Mouse (Mus musculus): ENCODE data around the gene Srl. TPM values are rescaled to one million over a fixed set of nuclear protein-coding genes. Genes with fewer than 3 reads are reported as not detected.
"Not testable (repeated sequence)": the region's sequence is repeated elsewhere in the genome, so short reads cannot be mapped to it uniquely, and the experiment has no call there.

Gene Srl
- 14.1 and 23.1 TPM in 2 replicates for total RNA-seq (2017)

DNA sequence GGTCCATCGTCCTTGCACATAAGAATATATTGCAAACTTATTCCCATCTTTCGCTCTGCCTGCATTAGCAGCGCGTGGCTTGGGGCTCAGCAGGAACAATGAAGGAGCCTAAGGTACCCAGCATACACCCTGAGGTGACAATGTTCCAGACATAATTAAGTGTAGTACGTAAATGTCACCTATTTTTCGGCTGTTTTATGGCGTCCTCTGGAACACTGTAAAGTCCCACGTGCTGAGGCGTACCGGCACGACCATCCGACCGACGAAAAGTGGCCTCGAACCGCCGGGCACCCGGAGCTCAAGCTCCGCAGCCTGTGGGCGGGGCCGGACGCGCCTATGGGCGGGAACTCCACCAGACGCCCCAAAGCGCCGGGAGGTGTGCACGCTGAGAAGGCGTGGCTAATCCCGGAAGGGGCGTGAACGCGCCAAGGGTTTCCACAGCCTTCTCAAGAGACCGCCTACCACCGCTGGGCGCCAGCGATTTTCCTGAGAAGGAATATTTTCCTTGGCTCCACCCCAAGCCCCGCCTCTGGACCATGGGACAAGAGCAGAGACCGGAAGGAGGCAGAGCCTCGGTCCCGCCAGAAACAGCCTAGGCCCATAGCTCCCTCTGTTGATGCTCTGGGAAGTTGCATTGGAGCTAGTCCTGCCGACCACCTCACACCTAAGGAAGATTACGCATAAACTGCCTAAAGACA is at the start of gene Srl:
Gene Srl (minus strand): TSS at position 316 of the 698 bp plus-strand sequence.
- ATAC-seq (replicated peaks; ENCODE audit: low read depth, poor library complexity, severe bottlenecking): peak; percentile 93

- ATAC-seq (replicated peaks; ENCODE audit: low read depth, poor library complexity, severe bottlenecking): no peak
Observed at GRCm38 (mm10) chr16:4590236-4590635, 48.6 kb upstream of the Srl start.

GRCm38 (mm10) chr16:4587516-4588210 is 46.0 kb upstream of the Srl start:
- ATAC-seq (replicated peaks; ENCODE audit: low read depth, poor library complexity, severe bottlenecking): no peak

- ATAC-seq (replicated peaks; ENCODE audit: low read depth, poor library complexity, severe bottlenecking): peak; percentile 94
Observed at GRCm38 (mm10) chr16:4586531-4587123, 45.0 kb upstream of the Srl start.

DNA sequence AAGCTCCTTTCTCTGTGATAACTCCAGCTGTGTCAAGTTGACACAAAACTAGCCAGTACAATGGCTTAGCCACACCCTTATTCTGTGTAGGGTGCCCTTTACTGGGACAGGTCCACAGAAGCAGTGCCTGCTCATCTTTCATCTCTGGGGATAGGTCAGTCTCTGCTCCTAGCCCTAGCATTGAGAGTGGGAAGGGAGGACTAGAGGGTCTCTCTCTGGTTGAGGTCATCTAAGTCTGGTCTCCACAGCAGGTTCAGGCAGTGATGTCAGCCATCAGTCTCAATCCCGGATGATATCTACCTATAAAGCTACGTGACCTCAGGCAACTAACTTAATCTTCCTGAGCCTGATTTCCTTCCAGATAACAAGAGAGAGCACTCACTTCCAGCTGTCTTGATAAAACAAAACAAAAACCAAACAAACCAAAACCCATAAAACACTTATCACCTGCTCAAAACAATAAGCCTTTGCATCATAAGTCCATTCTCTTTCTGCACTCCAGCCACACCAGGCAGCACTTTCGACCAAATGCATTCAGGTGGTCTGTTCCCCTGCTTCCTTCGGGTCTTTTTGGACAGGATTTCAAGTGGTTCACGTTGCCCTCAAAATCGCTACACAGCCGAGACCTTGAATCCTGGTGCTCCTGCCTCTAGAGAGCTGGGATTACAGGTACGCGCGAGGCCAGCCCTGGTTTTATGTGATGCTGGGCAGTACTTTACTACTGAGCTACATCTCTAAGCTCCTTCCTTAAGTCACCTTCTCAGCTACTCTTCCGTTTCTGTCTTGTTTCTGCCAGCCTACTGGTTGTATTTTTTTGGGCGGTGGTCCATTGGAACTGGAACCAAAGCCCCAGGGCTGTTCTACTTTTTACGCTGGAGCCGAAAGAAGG is 44.3 kb upstream of the Srl start:
- peak; percentile 4; the same call in 1 of the 2 replicates for ATAC-seq (replicated peaks; ENCODE audit: low read depth, poor library complexity, severe bottlenecking)

DNA sequence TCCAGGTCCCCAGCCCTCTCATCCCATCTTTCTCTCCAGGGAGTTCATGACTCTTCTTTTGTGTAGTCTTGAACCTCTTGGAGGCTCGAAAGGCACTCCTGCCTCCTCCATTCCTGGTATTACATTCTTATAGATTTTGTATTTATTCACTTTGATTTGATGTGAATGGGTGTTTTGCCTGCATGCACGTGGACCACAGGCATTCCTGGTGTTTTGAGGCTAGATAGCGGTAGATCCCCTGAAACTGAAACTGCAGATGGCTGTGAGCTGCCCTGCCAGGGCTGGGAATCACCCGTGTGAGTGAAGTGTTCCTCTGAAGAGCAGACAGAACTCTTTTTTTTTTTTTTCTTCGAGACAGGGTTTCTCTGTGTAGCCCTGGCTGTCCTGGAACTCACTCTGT is 42.8 kb upstream of the Srl start:
- no peak for ATAC-seq (replicated peaks; ENCODE audit: low read depth, poor library complexity, severe bottlenecking)

DNA sequence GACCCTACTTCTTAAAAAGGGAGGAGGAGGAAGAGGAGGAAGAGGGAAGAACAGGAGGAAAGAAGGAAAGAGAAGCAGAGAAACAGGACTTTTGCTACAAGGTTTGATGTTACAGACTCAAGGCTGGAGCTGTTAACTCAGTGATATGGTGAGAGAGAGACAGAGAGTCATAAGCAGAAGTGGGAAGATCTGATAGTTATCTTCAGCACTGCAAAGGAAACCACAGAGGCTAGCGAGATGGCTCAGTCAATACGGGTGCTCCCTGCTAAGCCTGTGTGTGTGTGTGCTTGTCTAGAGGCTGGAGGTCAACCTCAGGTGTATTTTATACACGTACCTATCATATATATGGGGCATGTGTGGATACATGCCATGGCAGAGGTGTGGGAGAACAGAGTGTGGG is 42.2 kb upstream of the Srl start:
- peak; percentile 59 for ATAC-seq (replicated peaks; ENCODE audit: low read depth, poor library complexity, severe bottlenecking)

DNA sequence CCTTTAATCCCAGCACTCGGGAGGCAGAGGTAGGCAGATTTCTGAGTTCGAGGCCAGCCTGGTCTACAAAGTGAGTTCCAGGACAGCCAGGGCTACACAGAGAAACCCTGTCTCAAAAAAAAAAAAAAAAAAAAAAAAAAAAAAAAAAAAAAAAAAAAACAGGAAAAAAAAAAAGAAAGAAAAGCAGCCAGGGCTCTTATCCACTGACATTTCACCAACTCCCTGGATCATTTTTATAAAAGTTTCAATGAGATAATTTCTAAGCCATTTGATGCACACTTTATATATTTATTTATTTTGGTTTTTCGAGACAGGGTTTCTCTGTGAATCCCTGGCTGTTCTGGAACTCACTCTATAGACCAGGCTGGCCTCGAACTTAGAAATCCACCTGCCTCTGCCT is 39.6 kb upstream of the Srl start:
- not testable (repeated sequence) for ATAC-seq (replicated peaks; ENCODE audit: low read depth, poor library complexity, severe bottlenecking)

DNA sequence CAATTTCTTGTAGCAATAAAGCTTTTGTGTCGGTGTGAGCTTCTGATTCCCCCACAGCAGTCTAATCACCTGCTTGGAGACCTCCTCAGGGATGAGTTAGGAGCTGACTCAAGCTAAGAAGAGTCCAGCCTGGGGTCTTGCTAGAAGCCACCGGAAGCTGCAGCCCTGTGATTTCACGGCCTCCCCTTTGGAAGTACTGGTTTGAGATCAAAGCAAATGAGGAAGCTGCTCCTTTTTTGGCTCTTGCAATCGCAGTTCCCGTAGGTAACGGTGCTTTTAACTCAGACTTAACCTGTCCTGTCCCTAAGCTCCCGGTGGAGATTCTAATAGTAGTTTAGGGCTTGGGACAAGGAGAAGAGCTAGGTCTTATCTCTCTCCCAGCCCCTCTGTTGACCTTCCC is 37.0 kb upstream of the Srl start:
- 0 out of 2 replicates have a peak, but pooled peaks have one; percentile 20 for ATAC-seq (replicated peaks; ENCODE audit: low read depth, poor library complexity, severe bottlenecking)

GRCm38 (mm10) chr16:4576873-4577272 is 35.3 kb upstream of the Srl start:
- ATAC-seq (replicated peaks; ENCODE audit: low read depth, poor library complexity, severe bottlenecking): peak; percentile 98

DNA sequence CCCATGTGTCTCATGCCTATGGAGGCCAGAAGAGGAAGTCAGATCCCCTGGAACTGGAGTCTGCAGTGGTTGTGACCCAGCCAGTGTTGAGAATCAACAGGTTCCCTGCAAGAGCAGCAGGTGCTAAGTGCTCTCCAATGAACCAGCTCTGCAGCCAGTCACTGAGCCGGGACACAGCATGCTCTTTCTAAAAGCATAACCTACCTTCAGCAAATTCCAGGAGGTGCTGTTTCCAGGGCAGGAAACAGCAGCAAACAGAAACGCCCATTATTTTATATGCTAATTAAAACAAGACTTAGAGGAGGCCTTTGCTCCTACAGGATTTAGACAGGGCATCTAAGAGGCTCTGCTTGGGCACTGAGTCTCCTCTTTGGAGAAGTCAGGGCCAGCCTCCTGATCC is 34.4 kb upstream of the Srl start:
- no peak for ATAC-seq (replicated peaks; ENCODE audit: low read depth, poor library complexity, severe bottlenecking)

- ATAC-seq (replicated peaks; ENCODE audit: low read depth, poor library complexity, severe bottlenecking): no peak
Observed at GRCm38 (mm10) chr16:4570737-4571136, 29.1 kb upstream of the Srl start.

GRCm38 (mm10) chr16:4567912-4568311 is 26.3 kb upstream of the Srl start:
- peak; percentile 89 for ATAC-seq (replicated peaks; ENCODE audit: low read depth, poor library complexity, severe bottlenecking)

GRCm38 (mm10) chr16:4560145-4560952 is 18.7 kb upstream of the Srl start:
- peak; percentile 33 for ATAC-seq (replicated peaks; ENCODE audit: low read depth, poor library complexity, severe bottlenecking)

DNA sequence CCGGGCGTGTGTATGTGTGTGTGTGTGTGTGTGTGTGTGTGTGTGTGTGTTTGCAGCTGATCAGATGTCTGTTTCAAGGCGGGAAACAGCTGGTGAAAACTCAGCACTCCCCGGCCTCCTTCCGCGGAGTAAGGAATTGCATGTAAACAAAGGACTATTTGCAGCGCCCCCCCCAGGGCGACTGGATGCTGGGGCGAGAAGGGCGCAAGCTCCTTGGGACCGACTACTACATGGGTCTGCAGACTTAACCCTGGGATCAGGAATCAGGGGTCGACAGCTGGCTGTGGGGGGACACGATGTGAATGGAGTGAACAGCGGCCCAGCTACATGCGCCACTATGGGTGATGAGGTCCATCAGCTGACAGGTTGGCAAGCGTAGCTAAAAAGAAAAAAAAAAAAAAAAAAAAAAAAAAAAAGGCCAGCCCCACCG is 18.1 kb upstream of the Srl start, which contains the start of gene Tfap4:
Gene Tfap4 (minus strand): TSS at position 140 of the 430 bp plus-strand sequence.
- peak; percentile 37 for ATAC-seq (replicated peaks; ENCODE audit: low read depth, poor library complexity, severe bottlenecking)

DNA sequence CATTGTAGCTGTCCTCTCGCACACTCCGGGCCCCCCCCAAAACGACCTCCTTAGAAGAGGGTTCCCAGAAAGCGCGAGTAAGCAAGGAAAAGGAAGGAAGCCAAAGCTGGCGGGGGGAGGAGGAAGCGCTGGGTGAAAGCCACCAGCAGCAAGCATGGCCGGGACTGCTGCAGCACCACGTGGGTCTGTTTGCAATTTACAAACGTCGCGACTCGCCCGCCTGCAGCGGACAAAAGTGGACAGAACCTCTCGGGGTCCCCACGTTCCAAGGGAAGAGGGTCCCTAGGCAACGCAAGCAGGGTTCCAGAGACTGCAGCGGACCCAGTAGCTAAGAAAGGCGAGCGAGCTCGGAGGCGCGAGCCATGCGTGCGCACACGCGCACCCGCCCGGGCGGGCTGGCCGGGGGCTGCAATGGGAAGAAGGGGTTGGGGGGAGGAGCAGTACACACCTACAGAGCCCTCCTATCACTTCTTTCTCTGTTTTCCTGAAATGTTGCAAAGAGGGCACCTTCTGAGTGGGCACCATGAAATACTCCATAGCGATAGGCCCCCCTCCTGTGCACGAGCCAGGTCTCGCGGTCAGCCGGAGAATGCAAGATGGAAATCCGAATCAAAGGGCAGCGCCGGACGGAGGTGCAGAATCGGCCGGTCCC is 17.5 kb upstream of the Srl start:
- ATAC-seq (replicated peaks; ENCODE audit: low read depth, poor library complexity, severe bottlenecking): peak; percentile 3

DNA sequence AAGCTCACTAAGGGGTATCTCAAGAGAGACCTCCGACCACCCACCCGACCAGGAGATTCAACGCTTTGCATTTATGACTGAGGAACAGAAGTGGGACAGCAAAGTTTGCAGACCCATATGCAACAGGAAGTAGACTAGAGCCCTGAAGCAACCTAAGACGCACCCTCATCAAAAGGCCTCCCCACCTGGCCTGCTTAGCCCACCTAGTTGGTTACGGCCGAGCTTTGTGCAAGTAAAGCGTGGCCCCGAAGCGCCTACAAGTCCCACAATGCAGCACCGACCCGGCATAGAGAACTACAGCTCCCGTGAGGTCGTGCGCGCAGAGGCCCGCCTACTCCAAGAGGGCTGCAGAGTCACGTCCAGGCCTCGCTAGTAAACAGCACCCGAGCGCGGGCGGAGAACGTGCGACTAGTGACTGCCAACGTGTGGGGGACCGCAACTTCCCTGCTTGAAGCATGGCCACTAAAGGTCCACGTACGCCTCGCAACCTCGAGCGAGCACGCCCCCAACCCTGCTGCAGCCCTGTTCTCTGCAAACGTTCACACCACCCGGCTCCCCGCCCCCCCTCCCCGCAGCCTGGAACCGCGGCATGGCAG is 16.9 kb upstream of the Srl start:
- peak; percentile 73 for ATAC-seq (replicated peaks; ENCODE audit: low read depth, poor library complexity, severe bottlenecking)

DNA sequence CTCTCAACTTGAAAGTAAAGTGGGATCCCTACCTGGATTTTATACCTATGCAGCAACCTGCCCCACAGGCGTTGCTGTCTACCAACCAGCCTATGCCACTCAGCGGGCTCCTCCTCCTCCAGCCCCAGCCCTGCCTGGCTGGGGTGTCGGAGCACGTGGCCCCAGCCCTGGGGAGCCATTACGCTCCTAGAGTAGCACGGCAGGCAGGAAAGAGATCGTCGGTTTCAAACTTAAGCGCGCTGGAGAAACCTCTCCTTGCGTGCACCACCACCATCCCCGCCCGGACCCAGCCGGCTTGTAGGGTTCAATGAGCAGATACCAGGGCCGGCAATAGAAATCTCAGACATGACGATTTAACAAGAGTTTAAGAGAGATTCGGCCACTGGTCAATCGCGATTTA is 16.3 kb upstream of the Srl start:
- peak; percentile 40 for ATAC-seq (replicated peaks; ENCODE audit: low read depth, poor library complexity, severe bottlenecking)

All from common myeloid progenitor, adult 5-6 weeks (primary cell).